Mouse (Mus musculus) hindbrain, embryonic 10.5 days (tissue): ENCODE measurements around the gene Sox12. TPM values are rescaled to one million over a fixed set of nuclear protein-coding genes. Genes with fewer than 3 reads are reported as not detected.
A peak's percentile ranks its signal among the peaks of the same experiment; 100 is the strongest.

Experiments used
- DNase-seq: peaks from one replicate; pipeline ENCODE4 v3.0.0-alpha.2; 2017; ENCODE audit warnings: low spot score
- H3K27ac ChIP-seq: fragments of 300-500 bp; sonication (generic); 2 replicates; pipeline ENCODE4 v1.5.1; 2016; ENCODE audit warnings: mild to moderate bottlenecking, moderate library complexity
- H3K27me3 ChIP-seq: fragments of 300-500 bp; sonication (generic); 2 replicates; pipeline ENCODE4 v1.6.1; 2016; ENCODE audit warnings: mild to moderate bottlenecking; ENCODE audit not compliant: poor library complexity, insufficient read depth, severe bottlenecking
- H3K36me3 ChIP-seq: fragments of 300-500 bp; sonication (generic); 2 replicates; pipeline ENCODE4 v1.6.1; 2016; ENCODE audit warnings: mild to moderate bottlenecking, moderate library complexity
- H3K4me1 ChIP-seq: fragments of 300-500 bp; sonication (generic); replicated peaks from 2 replicates; pipeline ENCODE4 v1.6.1; 2016; ENCODE audit warnings: mild to moderate bottlenecking
- H3K4me3 ChIP-seq: fragments of 300-500 bp; sonication (generic); 2 replicates; pipeline ENCODE4 v1.5.1; 2016; ENCODE audit warnings: mild to moderate bottlenecking, moderate library complexity
- H3K9me3 ChIP-seq: fragments of 300-500 bp; sonication (generic); 2 replicates; pipeline ENCODE4 v1.6.1; 2016; ENCODE audit warnings: mild to moderate bottlenecking, moderate library complexity
- WGBS: fragments of 180-500 bp; shearing (Covaris S2); methylation state at CpG from one replicate; pipeline ENCODE4 v1.1.7; 2016; 5-methylcytosine and 5-hydroxymethylcytosine counted together
- polyA plus RNA-seq: library from polyadenylated mRNA; unstranded; fragments of >200 nt; fragmentation: Nextera tagmentation; extraction: Ambion mirVana; gene quantifications from 2 replicates; pipeline ENCODE4 v1.2.1, GENCODE M21; 2016

The Sox12 gene
- polyA plus RNA-seq, 1 experiment from 2014 or later: 11.1 TPM

- WGBS: 30% methylated on average over 4 of the region's 4 CpGs
- Histone ChIP-seq H3K4me3 (peak within 1 kb of the TSS; percentile 97), H3K27me3 (no peaks in the 10 kb centered on the region), H3K27ac (peak within 1 kb of the TSS; percentile 100), H3K36me3 (0 out of 2 replicates have a peak, but pooled peaks cover 7% of the 10 kb centered on the region), H3K9me3 (peaks cover 14% of the 10 kb centered on the region), H3K4me1 (peaks cover 41% of the 10 kb centered on the region)
- DNase-seq: no peak
Measured at GRCm38 (mm10) chr2:152415287-152415686, 17.4 kb upstream of the Sox12 start, which contains the start of gene 6820408C15Rik. Gene 6820408C15Rik, plus strand, starts transcription at chr2:152415587.

- peak within 1 kb of the TSS; percentile 100 for H3K27ac ChIP-seq
- WGBS: under 1% methylated on average over 65 of the region's 65 CpGs
- H3K36me3 ChIP-seq: 0 out of 2 replicates have a peak, but pooled peaks cover 7% of the 10 kb centered on the region
- peaks cover 47% of the 10 kb centered on the region for H3K4me1 ChIP-seq
- no peaks in the 10 kb centered on the region for H3K27me3 ChIP-seq
- peaks cover 9% of the 10 kb centered on the region for H3K9me3 ChIP-seq
- peak within 1 kb of the TSS; percentile 97 for H3K4me3 ChIP-seq
- DNase-seq: peak; percentile 92
Measured at GRCm38 (mm10) chr2:152414591-152415165, 16.8 kb upstream of the Sox12 start, which contains the start of gene Zcchc3. Gene Zcchc3, minus strand, starts transcription at chr2:152415027.

- DNase-seq: peak; percentile 68
- WGBS: under 1% methylated on average over 86 of the region's 86 CpGs
Measured at GRCm38 (mm10) chr2:152413765-152414584, 16.1 kb upstream of the Sox12 start.

DNA sequence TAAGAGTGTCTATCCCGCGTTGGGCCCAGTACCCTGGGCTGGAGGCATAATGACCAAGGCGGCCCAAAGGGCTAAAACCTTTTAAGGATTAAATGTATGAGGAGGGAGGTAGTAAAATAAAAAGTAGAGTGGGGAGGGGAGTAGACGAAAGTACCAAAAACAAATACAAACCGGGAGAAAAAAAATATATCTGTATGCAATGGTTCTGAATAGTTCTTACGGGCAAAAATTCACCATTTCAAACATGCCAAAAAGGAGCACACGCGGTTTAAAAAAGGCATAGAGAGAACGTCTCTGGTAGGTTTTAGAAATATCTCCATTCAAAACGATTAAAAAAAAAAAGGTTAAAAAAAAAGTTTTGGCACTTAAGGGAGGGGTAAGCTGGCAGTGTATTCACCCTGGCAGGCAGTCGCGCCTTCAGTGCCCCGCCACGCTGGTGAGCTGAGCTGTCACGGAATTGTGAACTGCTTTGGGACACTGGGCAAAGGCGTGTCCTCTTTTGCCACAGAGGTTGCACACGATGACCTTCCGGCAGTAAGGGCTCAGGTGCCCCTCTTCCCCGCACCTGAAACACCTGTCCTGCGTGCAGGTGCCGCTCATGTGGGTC lies 15.4 kb upstream of the Sox12 start:
- H3K27ac ChIP-seq: peak overlapping the region; percentile 100
- no peaks in the 10 kb centered on the region for H3K27me3 ChIP-seq
- 1% methylated on average over 21 of the region's 21 CpGs for WGBS
- H3K4me1 ChIP-seq: peaks cover 53% of the 10 kb centered on the region
- peak overlapping the region; percentile 97 for H3K4me3 ChIP-seq
- peaks cover 9% of the 10 kb centered on the region for H3K9me3 ChIP-seq
- no peak for DNase-seq
- H3K36me3 ChIP-seq: 0 out of 2 replicates have a peak, but pooled peaks cover 7% of the 10 kb centered on the region

More at GRCm38 (mm10) chr2:152413765-152414584, 16.1 kb upstream of the Sox12 start:
- H3K27me3 ChIP-seq: no peaks in the 10 kb centered on the region
- H3K36me3 ChIP-seq: 0 out of 2 replicates have a peak, but pooled peaks cover 7% of the 10 kb centered on the region
- H3K27ac ChIP-seq: peak overlapping the region; percentile 100
- H3K4me3 ChIP-seq: peak overlapping the region; percentile 97
- H3K4me1 ChIP-seq: peaks cover 53% of the 10 kb centered on the region
- peaks cover 9% of the 10 kb centered on the region for H3K9me3 ChIP-seq

GRCm38 (mm10) chr2:152412526-152413157 lies 14.8 kb upstream of the Sox12 start:
- Histone ChIP-seq H3K27me3 (no peaks in the 10 kb centered on the region), H3K4me1 (peaks cover 53% of the 10 kb centered on the region), H3K4me3 (peak overlapping the region; percentile 97), H3K27ac (peak overlapping the region; percentile 100), H3K9me3 (peaks cover 9% of the 10 kb centered on the region), H3K36me3 (0 out of 2 replicates have a peak, but pooled peaks cover 7% of the 10 kb centered on the region)
- peak; percentile 41 for DNase-seq
- WGBS: 2% methylated on average over 15 of the region's 15 CpGs

DNA sequence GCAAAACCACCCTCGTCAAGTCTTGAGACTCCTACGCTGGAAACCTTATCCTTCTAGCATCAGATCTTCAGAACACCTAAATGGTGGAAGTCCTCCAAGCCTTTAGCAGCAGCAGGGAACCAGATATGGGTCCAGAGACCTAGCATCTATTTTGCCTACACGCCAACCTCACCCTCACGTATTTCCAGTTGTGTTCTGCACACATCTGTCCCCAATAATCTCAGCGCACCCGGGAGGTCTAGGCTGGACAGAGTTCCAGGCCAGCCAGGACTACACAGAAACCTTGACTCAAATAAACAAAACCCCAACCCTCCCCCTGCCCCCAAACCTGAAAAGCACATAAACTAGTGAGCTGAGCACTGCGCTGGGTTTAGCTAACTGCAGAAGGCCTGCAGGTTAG lies 13.6 kb upstream of the Sox12 start:
- WGBS: 2% methylated on average over 7 of the region's 7 CpGs
- H3K4me1 ChIP-seq: peaks cover 56% of the 10 kb centered on the region
- peaks cover 9% of the 10 kb centered on the region for H3K9me3 ChIP-seq
- DNase-seq: no peak
- peak overlapping the region; percentile 100 for H3K27ac ChIP-seq
- peak overlapping the region; percentile 97 for H3K4me3 ChIP-seq
- no peaks in the 10 kb centered on the region for H3K27me3 ChIP-seq
- H3K36me3 ChIP-seq: 0 out of 2 replicates have a peak, but pooled peaks cover 7% of the 10 kb centered on the region

DNA sequence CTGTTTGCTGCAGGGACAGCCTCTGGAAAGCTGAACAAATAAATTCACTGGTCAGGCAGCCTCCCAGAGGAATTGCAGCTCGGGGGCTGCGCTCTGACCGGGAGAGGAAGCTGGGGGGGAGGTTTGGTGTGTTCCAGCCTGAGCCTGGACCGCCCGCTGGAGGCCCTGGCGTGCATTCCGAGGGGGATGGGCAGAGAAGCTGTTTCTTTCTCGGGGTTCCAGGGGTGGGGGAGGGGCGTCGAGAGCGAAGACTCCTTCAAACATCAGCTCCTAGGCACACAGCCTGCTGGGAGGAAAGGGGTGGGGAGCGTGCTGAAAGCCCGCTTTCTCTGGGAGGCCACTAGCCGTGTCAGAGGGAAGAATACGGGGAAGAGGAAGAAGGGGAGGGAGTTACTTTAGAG lies 13.1 kb upstream of the Sox12 start:
- Histone ChIP-seq H3K27ac (peak overlapping the region; percentile 100), H3K4me3 (peak overlapping the region; percentile 97), H3K27me3 (no peaks in the 10 kb centered on the region), H3K36me3 (0 out of 2 replicates have a peak, but pooled peaks cover 4% of the 10 kb centered on the region), H3K9me3 (peaks cover 4% of the 10 kb centered on the region; the same call in 1 of the 2 replicates), H3K4me1 (peaks cover 60% of the 10 kb centered on the region)
- WGBS: under 1% methylated on average over 15 of the region's 15 CpGs
- DNase-seq: peak; percentile 94

GRCm38 (mm10) chr2:152409781-152410180 lies 11.9 kb upstream of the Sox12 start:
- Histone ChIP-seq H3K27ac (peak overlapping the region; percentile 100), H3K4me3 (peak overlapping the region; percentile 97; the same call in 1 of the 2 replicates), H3K9me3 (no peaks in the 10 kb centered on the region), H3K4me1 (peaks cover 61% of the 10 kb centered on the region), H3K27me3 (no peaks in the 10 kb centered on the region), H3K36me3 (0 out of 2 replicates have a peak, but pooled peaks cover 4% of the 10 kb centered on the region)
- WGBS: 77% methylated on average over 6 of the region's 6 CpGs
- no peak for DNase-seq

DNA sequence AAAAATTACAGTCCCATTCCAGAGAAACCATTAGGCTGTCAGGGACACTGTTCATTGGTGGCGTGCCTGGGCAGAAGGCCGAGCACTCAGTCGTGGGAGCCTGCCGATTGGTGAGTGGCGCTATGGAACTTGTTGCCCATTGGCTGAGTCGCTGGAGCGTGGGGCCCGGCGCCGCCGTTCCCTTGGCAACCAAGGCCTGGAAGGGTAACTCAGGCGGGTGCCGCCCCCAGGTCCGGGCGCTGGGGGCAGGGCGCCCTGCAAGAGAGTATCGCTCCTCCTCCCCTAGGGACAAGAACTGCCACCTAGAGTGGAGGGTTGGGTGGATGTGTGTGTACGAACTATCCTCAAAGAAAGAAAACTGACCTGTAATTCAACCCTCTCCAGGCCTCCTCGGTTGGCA lies 8.3 kb upstream of the Sox12 start:
- Histone ChIP-seq H3K9me3 (no peaks in the 10 kb centered on the region), H3K27ac (peak overlapping the region; percentile 87), H3K36me3 (no peaks in the 10 kb centered on the region), H3K4me3 (peak overlapping the region; percentile 49), H3K27me3 (no peaks in the 10 kb centered on the region), H3K4me1 (peaks cover 37% of the 10 kb centered on the region)
- WGBS: 0% methylated on average over 19 of the region's 19 CpGs
- peak; percentile 97 for DNase-seq

DNA sequence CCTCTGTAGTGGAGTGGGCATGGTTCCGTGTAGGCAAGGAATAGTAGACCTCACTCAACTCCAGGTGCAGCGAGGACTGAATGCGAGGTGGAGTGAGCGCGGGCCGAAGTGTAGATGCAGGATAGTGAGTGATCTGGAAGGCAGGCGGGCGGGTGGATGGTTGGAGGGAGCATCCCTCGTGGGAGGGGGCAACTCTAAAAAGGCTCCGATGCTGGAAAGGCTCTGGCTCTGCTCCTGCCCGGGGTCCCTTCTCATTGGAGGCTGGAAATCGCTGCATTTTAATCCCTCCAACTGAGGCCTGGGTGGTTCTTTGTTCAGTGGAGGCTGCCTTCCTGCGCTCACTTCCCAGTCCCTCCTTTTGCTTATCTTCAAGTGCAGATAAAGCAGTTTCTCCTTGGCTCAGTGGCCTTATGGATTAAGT lies 1.3 kb upstream of the Sox12 start:
- Histone ChIP-seq H3K36me3 (peaks cover 10% of the 10 kb centered on the region), H3K27me3 (peaks cover 10% of the 10 kb centered on the region; the same call in 1 of the 2 replicates), H3K27ac (peak overlapping the region; percentile 98), H3K4me3 (peak overlapping the region; percentile 94), H3K9me3 (no peaks in the 10 kb centered on the region), H3K4me1 (peaks cover 58% of the 10 kb centered on the region)
- WGBS: under 1% methylated on average over 13 of the region's 13 CpGs
- no peak for DNase-seq

DNA sequence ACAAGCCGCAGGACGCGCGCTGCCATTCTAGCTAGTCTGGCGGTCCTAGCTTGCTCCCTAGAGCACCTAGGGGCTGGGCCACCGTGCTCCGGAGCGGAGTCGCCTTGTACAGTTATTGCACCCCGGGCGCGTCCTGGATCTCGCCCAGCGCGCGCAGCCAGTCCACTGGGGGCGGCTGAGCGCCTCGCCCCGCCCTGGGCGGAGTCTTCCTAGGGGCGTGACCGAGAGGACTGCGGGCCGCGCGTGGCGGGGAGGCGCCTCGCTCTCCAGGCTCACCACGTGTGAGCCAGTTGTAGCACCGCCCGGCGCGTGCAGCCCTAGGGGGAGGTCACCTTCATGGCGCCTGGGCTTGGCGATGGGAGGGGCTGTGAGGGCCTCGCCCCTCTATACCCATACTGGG lies 828 bp upstream of the Sox12 start:
- DNase-seq: peak; percentile 90
- peaks cover 14% of the 10 kb centered on the region for H3K36me3 ChIP-seq
- H3K9me3 ChIP-seq: no peaks in the 10 kb centered on the region
- peaks cover 62% of the 10 kb centered on the region for H3K4me1 ChIP-seq
- H3K27me3 ChIP-seq: peaks cover 10% of the 10 kb centered on the region; the same call in 1 of the 2 replicates
- H3K4me3 ChIP-seq: peak overlapping the region; percentile 94
- H3K27ac ChIP-seq: peak overlapping the region; percentile 98
- WGBS: under 1% methylated on average over 38 of the region's 38 CpGs

DNA sequence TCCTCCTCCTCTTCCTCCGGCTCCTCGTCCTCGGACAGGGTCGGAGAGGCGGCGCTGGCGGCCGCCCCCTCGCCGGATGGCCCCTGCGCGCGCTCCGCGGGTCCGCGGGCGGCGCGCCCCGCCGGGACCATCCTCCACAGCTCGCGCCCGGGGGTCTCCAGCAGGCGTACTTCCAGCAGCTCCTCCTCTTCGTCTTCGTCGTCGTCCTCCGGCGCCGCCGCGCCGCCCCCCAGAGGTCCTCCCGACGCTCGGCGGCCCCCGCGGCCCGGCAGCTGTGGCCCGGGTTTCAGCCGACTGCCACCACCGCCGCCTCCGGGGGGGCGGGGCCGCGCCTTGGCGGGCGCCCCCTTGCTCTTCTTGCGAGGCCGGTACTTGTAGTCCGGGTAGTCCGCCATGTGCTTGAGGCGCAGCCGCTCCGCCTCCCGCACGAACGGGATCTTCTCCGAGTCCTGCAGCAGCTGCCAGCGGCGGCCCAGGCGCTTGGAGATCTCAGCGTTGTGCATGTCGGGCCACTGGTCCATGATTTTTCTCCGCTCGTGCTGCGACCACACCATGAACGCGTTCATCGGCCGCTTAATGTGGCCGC lies 766 bp downstream of the Sox12 start:
- WGBS: under 1% methylated on average over 75 of the region's 77 CpGs

More for the DNA sequence above, 766 bp downstream of the Sox12 start:
- Histone ChIP-seq H3K27me3 (peaks cover 10% of the 10 kb centered on the region; the same call in 1 of the 2 replicates), H3K27ac (peak overlapping the region; percentile 98), H3K36me3 (peaks cover 14% of the 10 kb centered on the region), H3K4me3 (peak overlapping the region; percentile 94), H3K4me1 (peaks cover 70% of the 10 kb centered on the region), H3K9me3 (no peaks in the 10 kb centered on the region)
- DNase-seq: peak; percentile 83
